ENCODE assay signal across 16 mouse cellular contexts in the genomic region with DNA sequence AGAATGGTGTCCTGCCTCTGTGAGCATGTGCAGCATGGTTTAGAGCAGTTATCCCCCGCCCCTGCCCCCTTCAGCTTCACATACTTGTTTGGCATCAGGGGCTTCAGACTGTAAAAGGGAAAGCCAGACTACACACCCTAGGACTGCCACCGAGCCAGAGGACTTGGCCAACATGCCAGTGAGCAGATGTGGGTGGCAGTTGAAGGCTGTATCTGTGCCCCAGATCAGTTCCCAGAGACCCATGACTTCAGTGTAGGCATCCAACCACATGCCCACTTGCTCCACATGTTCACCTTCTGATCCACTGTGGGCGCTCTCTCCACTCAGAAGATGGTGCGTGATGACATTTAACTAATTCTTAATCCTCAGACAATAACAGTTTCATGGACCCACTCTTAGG.
"Had no signal": no experiment of that assay in that cellular context is flagged by ENCODE, and none has a peak within 500 bp of the region (broad histone marks: within the 10 kb centered on the region; RNA-seq: fewer than 3 reads in every experiment).

No protein-coding gene starts in this region.

- H3K9me3 ChIP-seq: intestine, embryonic 15.5 days; limb, embryonic 15.5 days; megakaryocyte, embryonic 14.5 days; midbrain, embryonic 13.5 days; neural tube, embryonic 15.5 days had no signal

- DNase-seq: kidney, adult 18-20 months; kidney, postnatal 14 days; left cerebral cortex, postnatal 4 days; lung, embryonic 14.5 days; lung, postnatal 10 days; lung, postnatal 4 days; right cerebral cortex, postnatal 4 days; spleen, adult 18-20 months; thymus, adult 2 months; thymus, postnatal 25 days had no signal

- H3K36me3 ChIP-seq: intestine, embryonic 15.5 days; limb, embryonic 15.5 days; midbrain, embryonic 13.5 days; neural tube, embryonic 15.5 days had no signal

- H3K27me3 ChIP-seq: intestine, embryonic 15.5 days; limb, embryonic 15.5 days; megakaryocyte, embryonic 14.5 days; midbrain, embryonic 13.5 days; neural tube, embryonic 15.5 days had no signal

- H3K4me1 ChIP-seq: intestine, embryonic 15.5 days had no signal

- H3K27ac ChIP-seq: intestine, embryonic 15.5 days; limb, embryonic 15.5 days; midbrain, embryonic 13.5 days; neural tube, embryonic 15.5 days had no signal

- H3K4me2 ChIP-seq: intestine, embryonic 15.5 days; limb, embryonic 15.5 days; lung, embryonic 14.5 days; midbrain, embryonic 13.5 days; neural tube, embryonic 15.5 days had no signal

- H3K4me3 ChIP-seq: intestine, embryonic 15.5 days; limb, embryonic 15.5 days; megakaryocyte, embryonic 14.5 days; midbrain, embryonic 13.5 days; myocyte; neural tube, embryonic 15.5 days had no signal

- H3K9ac ChIP-seq: intestine, embryonic 15.5 days; limb, embryonic 15.5 days; lung, embryonic 14.5 days; midbrain, embryonic 13.5 days; neural tube, embryonic 15.5 days had no signal

- ATAC-seq: midbrain, embryonic 13.5 days had no signal
